ENCODE assay signal across 14 mouse cellular contexts in genomic region chr9:61756224-61756800, GRCm38 (mm10).
DNase-seq lines count a peak whose midpoint lies in the region; ATAC-seq and TF ChIP-seq lines count a peak whose summit lies in the region.
"Had no signal": no experiment of that assay in that cellular context is flagged by ENCODE, and none has a peak within 500 bp of the region (broad histone marks: within the 10 kb centered on the region; RNA-seq: fewer than 3 reads in every experiment).

No protein-coding gene starts in this region.

- no peak overlapping the region for H3K4me2 ChIP-seq in kidney, postnatal 0 days (ENCODE audit: low read length)
- 0 out of 2 replicates have a peak overlapping the region, but pooled peaks have one; percentile 6 for H3K4me2 ChIP-seq in forebrain, embryonic 12.5 days
- H3K4me2 ChIP-seq in hindbrain, embryonic 13.5 days = 0 out of 2 replicates have a peak overlapping the region, but pooled peaks have one; percentile 32
- H3K4me2 ChIP-seq in midbrain, postnatal 0 days (ENCODE audit: low read depth, low read length, poor library complexity, severe bottlenecking) = no peak overlapping the region
- H3K4me2 ChIP-seq: liver, embryonic 15.5 days had no signal

- no peaks in the 10 kb centered on the region for H3K9me3 ChIP-seq in kidney, postnatal 0 days (replicated peaks; ENCODE audit: low read length)
- H3K9me3 ChIP-seq in forebrain, embryonic 12.5 days = no peaks in the 10 kb centered on the region
- no peaks in the 10 kb centered on the region for H3K9me3 ChIP-seq in hindbrain, embryonic 13.5 days
- no peaks in the 10 kb centered on the region for H3K9me3 ChIP-seq in midbrain, postnatal 0 days (ENCODE audit: low read length)
- H3K9me3 ChIP-seq: liver, embryonic 15.5 days had no signal

- no peak overlapping the region for H3K27ac ChIP-seq in kidney, postnatal 0 days
- H3K27ac ChIP-seq in forebrain, embryonic 12.5 days = peak overlapping the region; percentile 69
- H3K27ac ChIP-seq in hindbrain, embryonic 13.5 days = peak overlapping the region; percentile 86
- H3K27ac ChIP-seq in midbrain, postnatal 0 days (ENCODE audit: low read depth, low read length) = peak overlapping the region; percentile 62
- H3K27ac ChIP-seq: liver, embryonic 15.5 days; stomach, postnatal 0 days had no signal

- 36% methylated on average over 15 of the region's 15 CpGs for WGBS in kidney, postnatal 0 days
- WGBS in forebrain, embryonic 12.5 days = 64% methylated on average over 15 of the region's 15 CpGs
- 53% methylated on average over 15 of the region's 15 CpGs for WGBS in hindbrain, embryonic 13.5 days
- 56% methylated on average over 15 of the region's 15 CpGs for WGBS in midbrain, postnatal 0 days

- H3K4me3 ChIP-seq in kidney, postnatal 0 days (replicated peaks; ENCODE audit: low read depth, low read length) = no peak overlapping the region
- H3K4me3 ChIP-seq in forebrain, embryonic 12.5 days (replicated peaks) = no peak overlapping the region
- no peak overlapping the region for H3K4me3 ChIP-seq in hindbrain, embryonic 13.5 days
- no peak overlapping the region for H3K4me3 ChIP-seq in midbrain, postnatal 0 days (ENCODE audit: low read depth, low read length)
- H3K4me3 ChIP-seq: liver, embryonic 15.5 days had no signal

- peak; percentile 74 for DNase-seq in kidney, postnatal 0 days (ENCODE audit: low spot score)
- DNase-seq in kidney, adult 11 months = no peak
- peak; percentile 47 for DNase-seq in midbrain, postnatal 0 days (ENCODE audit: low spot score)
- DNase-seq in gastrocnemius, postnatal 25 days = no peak
- DNase-seq in retina, postnatal 1 day = no peak
- DNase-seq: cerebellum, adult 9-10 months; kidney, adult 2 months; lung, postnatal 36 days had no signal

- peaks cover 5% of the 10 kb centered on the region; the same call in 1 of the 2 replicates for H3K4me1 ChIP-seq in kidney, postnatal 0 days (replicated peaks; ENCODE audit: insufficient read depth, low read length)
- H3K4me1 ChIP-seq in forebrain, embryonic 12.5 days = peaks cover 32% of the 10 kb centered on the region
- H3K4me1 ChIP-seq in hindbrain, embryonic 13.5 days (replicated peaks) = peaks cover 51% of the 10 kb centered on the region
- H3K4me1 ChIP-seq in midbrain, postnatal 0 days (ENCODE audit: insufficient read depth, low read length) = peaks cover 8% of the 10 kb centered on the region
- H3K4me1 ChIP-seq: liver, embryonic 15.5 days had no signal

- H3K27me3 ChIP-seq in kidney, postnatal 0 days (ENCODE audit: insufficient read depth, low read length) = 0 out of 2 replicates have a peak, but pooled peaks cover 3% of the 10 kb centered on the region
- peaks cover 6% of the 10 kb centered on the region; the same call in 1 of the 2 replicates for H3K27me3 ChIP-seq in forebrain, embryonic 12.5 days
- H3K27me3 ChIP-seq in hindbrain, embryonic 13.5 days = peaks cover 10% of the 10 kb centered on the region; the same call in 1 of the 2 replicates
- H3K27me3 ChIP-seq in midbrain, postnatal 0 days (ENCODE audit: insufficient read depth, low read length) = no peaks in the 10 kb centered on the region
- H3K27me3 ChIP-seq: liver, embryonic 15.5 days had no signal

- H3K9ac ChIP-seq in kidney, postnatal 0 days (ENCODE audit: low read depth, low read length) = no peak overlapping the region
- no peak overlapping the region for H3K9ac ChIP-seq in forebrain, embryonic 12.5 days
- H3K9ac ChIP-seq in hindbrain, embryonic 13.5 days = no peak overlapping the region
- H3K9ac ChIP-seq in midbrain, postnatal 0 days (replicated peaks; ENCODE audit: low read length, poor library complexity, severe bottlenecking) = no peak overlapping the region
- H3K9ac ChIP-seq: liver, embryonic 15.5 days had no signal

- TF ChIP-seq CTCF in kidney, postnatal 0 days (IDR thresholded peaks at IDR 0.05; ENCODE audit: low read depth) = no peak
- no peak for TF ChIP-seq CTCF in midbrain, postnatal 0 days (IDR thresholded peaks at IDR 0.05)

- 0 out of 2 replicates have a peak, but pooled peaks have one; percentile 22 for ATAC-seq in kidney, postnatal 0 days (replicated peaks; ENCODE audit: low FRiP score, low read depth)
- ATAC-seq in forebrain, embryonic 12.5 days (ENCODE audit: low FRiP score) = no peak
- ATAC-seq in hindbrain, embryonic 13.5 days (ENCODE audit: low FRiP score) = peak; percentile 18
- ATAC-seq in midbrain, postnatal 0 days (ENCODE audit: low FRiP score) = peak; percentile 31; the same call in 1 of the 2 replicates
- no peak for ATAC-seq in erythroid progenitor cell, adult 5-6 weeks (replicated peaks; ENCODE audit: low FRiP score, poor library complexity, severe bottlenecking)
- ATAC-seq: activated CD4-positive, CD25-positive, alpha-beta regulatory T cell, adult 4 months had no signal

- H3K36me3 ChIP-seq in kidney, postnatal 0 days (ENCODE audit: insufficient read depth, low read length) = no peaks in the 10 kb centered on the region
- H3K36me3 ChIP-seq in forebrain, embryonic 12.5 days (replicated peaks) = no peaks in the 10 kb centered on the region
- no peaks in the 10 kb centered on the region for H3K36me3 ChIP-seq in hindbrain, embryonic 13.5 days
- H3K36me3 ChIP-seq in midbrain, postnatal 0 days (ENCODE audit: insufficient read depth, low read length) = no peaks in the 10 kb centered on the region
- H3K36me3 ChIP-seq: liver, embryonic 15.5 days had no signal

Comparison
In these comparisons a context has a peak if more than half of its experiments do, and no peak if none do; other contexts are left out.
1. DNase-seq: peak in kidney, postnatal 0 days (single experiment) and midbrain, postnatal 0 days (single experiment); none in kidney, adult 11 months (single experiment), gastrocnemius, postnatal 25 days (single experiment) and retina, postnatal 1 day (single experiment).
2. ATAC-seq: peak in kidney, postnatal 0 days (single experiment), hindbrain, embryonic 13.5 days (single experiment) and midbrain, postnatal 0 days (single experiment); none in forebrain, embryonic 12.5 days (single experiment) and erythroid progenitor cell, adult 5-6 weeks (single experiment).
3. H3K4me2 ChIP-seq: peak in forebrain, embryonic 12.5 days (single experiment) and hindbrain, embryonic 13.5 days (single experiment); none in kidney, postnatal 0 days (single experiment) and midbrain, postnatal 0 days (single experiment).